Mouse (Mus musculus) bone marrow, adult 2 months (tissue): ENCODE data around the gene Mical3.

Source experiments
- CTCF ChIP-seq: fragments of 200-500 bp; IDR thresholded peaks from 2 replicates; pipeline ENCODE4 v1.5.1; 2011; ENCODE audit warnings: low read length, control low read depth; ENCODE audit not compliant: control insufficient read depth, insufficient read depth
- POLR2A ChIP-seq: fragments of 200-500 bp; IDR thresholded peaks from 2 replicates; pipeline ENCODE4 v1.6.1; 2011; ENCODE audit warnings: low read depth, mild to moderate bottlenecking, control low read depth, low read length, borderline replicate concordance; ENCODE audit not compliant: control insufficient read depth

DNA sequence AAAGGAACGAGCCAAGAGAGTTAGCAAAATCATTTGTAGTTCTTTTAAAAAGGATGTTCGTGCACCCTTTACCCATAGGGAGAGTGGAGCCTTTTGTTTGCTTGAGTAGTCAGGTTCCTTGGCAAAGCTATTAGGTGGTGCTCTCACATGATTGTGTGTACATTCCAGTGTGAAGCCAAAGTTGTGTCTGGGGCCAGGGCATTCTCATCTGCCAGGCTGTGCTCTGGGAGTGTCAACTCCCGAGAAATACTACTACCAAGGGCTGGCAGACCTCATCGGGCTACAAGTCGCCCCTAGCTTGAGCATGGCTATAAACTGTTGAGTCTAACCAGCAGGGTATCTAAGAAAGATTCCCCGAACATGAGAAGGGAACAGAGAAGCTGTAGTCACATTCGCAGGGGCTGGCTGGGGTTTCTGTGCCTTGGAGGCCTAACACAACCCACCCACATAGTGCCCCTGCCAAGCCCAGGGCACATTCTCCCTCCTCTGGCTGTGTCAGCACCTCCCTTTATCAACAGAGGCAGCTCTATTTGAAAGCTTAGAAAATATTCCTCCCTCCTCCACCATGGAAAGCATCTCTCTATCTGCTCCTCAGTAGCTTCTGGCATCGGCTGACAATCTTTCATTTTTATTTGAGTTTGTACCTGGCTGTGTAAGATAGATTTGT lies 130.8 kb downstream of the Mical3 start:
- no peak for TF ChIP-seq CTCF
- no peak for TF ChIP-seq POLR2A
